21 mouse cellular contexts compared by ENCODE assay signal in genomic region chr15:93832956-93833355, GRCm38 (mm10).
DNase-seq lines count a peak whose midpoint lies in the region; ATAC-seq and TF ChIP-seq lines count a peak whose summit lies in the region.
"Had no signal": no experiment of that assay in that cellular context is flagged by ENCODE, and none has a peak within 500 bp of the region (broad histone marks: within the 10 kb centered on the region; RNA-seq: fewer than 3 reads in every experiment).

No protein-coding gene starts in this region.

- WGBS in heart, embryonic 13.5 days, result 70% methylated on average over 1 of the region's 1 CpGs
- 38% methylated on average over 1 of the region's 1 CpGs for WGBS in limb, embryonic 14.5 days
- 49% methylated on average over 1 of the region's 1 CpGs for WGBS in intestine, embryonic 16.5 days

- no peak for ATAC-seq in heart, embryonic 13.5 days (ENCODE audit: extremely low read depth, insufficient number of reproducible peaks, low FRiP score, low TSS enrichment)
- no peak for ATAC-seq in limb, embryonic 14.5 days (ENCODE audit: low FRiP score, low read depth)
- ATAC-seq in intestine, embryonic 16.5 days, result no peak
- ATAC-seq: forebrain, embryonic 14.5 days; inflammation-experienced regulatory T-cells, adult 6 months had no signal

- DNase-seq in heart, postnatal 36 days, result no peak
- peak; percentile 7 for DNase-seq in left cerebral cortex, postnatal 4 days
- DNase-seq in left cerebral cortex, postnatal 14 days (ENCODE audit: low spot score in 2 of 2), result no peak
- DNase-seq in limb, embryonic 14.5 days (ENCODE audit: low spot score), result no peak
- DNase-seq: adrenal gland, postnatal 25 days; B cell, adult 2 months; embryo, embryonic 11 days; thymus, adult 18-20 months had no signal

- H3K9ac ChIP-seq in heart, embryonic 13.5 days, result no peak overlapping the region
- no peak overlapping the region for H3K9ac ChIP-seq in limb, embryonic 14.5 days (ENCODE audit: low read depth, low read length, severe bottlenecking)
- no peak overlapping the region for H3K9ac ChIP-seq in intestine, embryonic 16.5 days (ENCODE audit: low read depth, low read length)
- H3K9ac ChIP-seq: embryonic facial prominence, embryonic 12.5 days; hindbrain, embryonic 15.5 days; lung, embryonic 15.5 days had no signal

- no peaks in the 10 kb centered on the region for H3K27me3 ChIP-seq in heart, embryonic 13.5 days (replicated peaks)
- H3K27me3 ChIP-seq in limb, embryonic 14.5 days (ENCODE audit: control insufficient read depth, insufficient read depth, low read length), result no peaks in the 10 kb centered on the region
- H3K27me3 ChIP-seq in intestine, embryonic 16.5 days (replicated peaks; ENCODE audit: control insufficient read depth, insufficient read depth, low read length), result no peaks in the 10 kb centered on the region
- H3K27me3 ChIP-seq: embryonic facial prominence, embryonic 12.5 days; hindbrain, embryonic 15.5 days; lung, embryonic 15.5 days had no signal

- no peak for TF ChIP-seq POLR2A in cortical plate, adult 2 months (IDR thresholded peaks at IDR 0.05; ENCODE audit: extremely low read depth, insufficient read depth, low read length)
- TF ChIP-seq POLR2A in limb, embryonic 14.5 days (IDR thresholded peaks at IDR 0.05; ENCODE audit: borderline replicate concordance, extremely low read depth, insufficient read depth, insufficient read length), result no peak

- H3K4me3 ChIP-seq in heart, embryonic 13.5 days, result no peak overlapping the region
- no peak overlapping the region for H3K4me3 ChIP-seq in cortical plate, adult 2 months (ENCODE audit: insufficient read depth, low read length)
- H3K4me3 ChIP-seq in limb, embryonic 14.5 days (replicated peaks; ENCODE audit: low read length), result no peak overlapping the region
- H3K4me3 ChIP-seq in intestine, embryonic 16.5 days (ENCODE audit: low read length), result no peak overlapping the region
- H3K4me3 ChIP-seq: embryonic facial prominence, embryonic 12.5 days; hindbrain, embryonic 10.5 days; hindbrain, embryonic 15.5 days; lung, embryonic 15.5 days; myocyte had no signal

- H3K4me1 ChIP-seq in heart, embryonic 13.5 days, result peaks cover 22% of the 10 kb centered on the region
- H3K4me1 ChIP-seq in cortical plate, adult 2 months (ENCODE audit: control insufficient read depth, insufficient read depth, low read length), result peaks cover 12% of the 10 kb centered on the region
- H3K4me1 ChIP-seq in limb, embryonic 14.5 days (ENCODE audit: control insufficient read depth, insufficient read depth, low read length), result peaks cover 13% of the 10 kb centered on the region
- H3K4me1 ChIP-seq in intestine, embryonic 16.5 days (ENCODE audit: control insufficient read depth, insufficient read depth, low read length), result peaks cover 2% of the 10 kb centered on the region; the same call in 1 of the 2 replicates
- H3K4me1 ChIP-seq: embryonic facial prominence, embryonic 12.5 days; hindbrain, embryonic 10.5 days; hindbrain, embryonic 15.5 days had no signal

- no peak for TF ChIP-seq CTCF in cortical plate, adult 2 months (IDR thresholded peaks at IDR 0.05; ENCODE audit: extremely low read depth, insufficient read depth, low read length)

- H3K9me3 ChIP-seq in heart, embryonic 13.5 days, result no peaks in the 10 kb centered on the region
- H3K9me3 ChIP-seq in limb, embryonic 14.5 days (ENCODE audit: control insufficient read depth, low read length), result no peaks in the 10 kb centered on the region
- no peaks in the 10 kb centered on the region for H3K9me3 ChIP-seq in intestine, embryonic 16.5 days (ENCODE audit: control insufficient read depth, low read length)
- H3K9me3 ChIP-seq: embryonic facial prominence, embryonic 12.5 days; hindbrain, embryonic 10.5 days; hindbrain, embryonic 15.5 days; lung, embryonic 15.5 days had no signal

- H3K36me3 ChIP-seq in heart, embryonic 13.5 days, result no peaks in the 10 kb centered on the region
- H3K36me3 ChIP-seq in limb, embryonic 14.5 days (ENCODE audit: control insufficient read depth, insufficient read depth, low read length), result no peaks in the 10 kb centered on the region
- no peaks in the 10 kb centered on the region for H3K36me3 ChIP-seq in intestine, embryonic 16.5 days (ENCODE audit: control insufficient read depth, insufficient read depth, low read length)
- H3K36me3 ChIP-seq: embryonic facial prominence, embryonic 12.5 days; hindbrain, embryonic 10.5 days; hindbrain, embryonic 15.5 days; lung, embryonic 15.5 days had no signal

- intact Hi-C loops in heart, postnatal 36 days (cut with DNase I), result no loop called here
- intact Hi-C loops in left cerebral cortex, postnatal 4 days (cut with DNase I), result no loop called here
- intact Hi-C loops in left cerebral cortex, postnatal 14 days (cut with DNase I), result loop anchor here (10.0 kb wide), 1 partner anchor 238 kb away; the partner anchor contains the start of gene Prickle1

- H3K27ac ChIP-seq in heart, embryonic 13.5 days (replicated peaks), result 0 out of 2 replicates have a peak overlapping the region, but pooled peaks have one; percentile 39
- peak overlapping the region; percentile 37; the same call in 1 of the 2 replicates for H3K27ac ChIP-seq in cortical plate, adult 2 months (ENCODE audit: insufficient read depth, low read length)
- peak overlapping the region; percentile 55 for H3K27ac ChIP-seq in limb, embryonic 14.5 days (replicated peaks; ENCODE audit: low read depth, low read length)
- no peak overlapping the region for H3K27ac ChIP-seq in intestine, embryonic 16.5 days (ENCODE audit: low read length)
- H3K27ac ChIP-seq: embryonic facial prominence, embryonic 12.5 days; hindbrain, embryonic 10.5 days; hindbrain, embryonic 15.5 days; stomach, postnatal 0 days had no signal

- H3K4me2 ChIP-seq in heart, embryonic 13.5 days, result 0 out of 2 replicates have a peak overlapping the region, but pooled peaks have one; percentile 30
- H3K4me2 ChIP-seq in limb, embryonic 14.5 days (replicated peaks; ENCODE audit: low read depth, low read length, severe bottlenecking), result no peak overlapping the region; the same call in 1 of the 2 replicates
- H3K4me2 ChIP-seq in intestine, embryonic 16.5 days (ENCODE audit: low read depth, low read length), result no peak overlapping the region
- H3K4me2 ChIP-seq: embryonic facial prominence, embryonic 12.5 days; hindbrain, embryonic 15.5 days; liver, embryonic 11.5 days; midbrain, embryonic 11.5 days had no signal
